Mouse (Mus musculus): ENCODE results near the gene Cyp2c55. TPM values are rescaled to one million over a fixed set of nuclear protein-coding genes. Genes with fewer than 3 reads are reported as not detected.

Cyp2c55 gene
- not detected in 2 replicates for polyA plus RNA-seq (2016; fragmentation: Nextera tagmentation; extraction: Ambion mirVana)

GRCm38 (mm10) chr19:39006715-39007114, at the start of gene Cyp2c55:
Cyp2c55 (plus strand) TSS chr19:39007019.
- no peak within 1 kb of the TSS for H3K9ac ChIP-seq (replicated peaks)
- H3K36me3 ChIP-seq: no peaks in the 10 kb centered on the region
- no peaks in the 10 kb centered on the region for H3K9me3 ChIP-seq
- no peak within 1 kb of the TSS for H3K4me2 ChIP-seq
- no peak for ATAC-seq (ENCODE audit: insufficient number of reproducible peaks, insufficient read depth, low FRiP score, low TSS enrichment, low read depth)
- no peaks in the 10 kb centered on the region for H3K4me1 ChIP-seq (replicated peaks)
- H3K27me3 ChIP-seq: no peaks in the 10 kb centered on the region
- H3K27ac ChIP-seq: no peak within 1 kb of the TSS
- H3K4me3 ChIP-seq (replicated peaks): no peak within 1 kb of the TSS

GRCm38 (mm10) chr19:38970741-38971140, 36.1 kb upstream of the Cyp2c55 start:
- Histone ChIP-seq H3K4me3 (replicated peaks) (no peak overlapping the region), H3K4me1 (replicated peaks) (no peaks in the 10 kb centered on the region), H3K9ac (replicated peaks) (no peak overlapping the region), H3K9me3 (no peaks in the 10 kb centered on the region), H3K27me3 (no peaks in the 10 kb centered on the region), H3K27ac (no peak overlapping the region), H3K36me3 (peaks cover 53% of the 10 kb centered on the region), H3K4me2 (no peak overlapping the region)
- no peak for ATAC-seq (ENCODE audit: insufficient number of reproducible peaks, insufficient read depth, low FRiP score, low TSS enrichment, low read depth)
- WGBS: 91% methylated on average over 6 of the region's 6 CpGs

- Histone ChIP-seq H3K4me3 (replicated peaks) (no peak overlapping the region), H3K36me3 (peaks cover 39% of the 10 kb centered on the region), H3K9ac (replicated peaks) (no peak overlapping the region), H3K27me3 (no peaks in the 10 kb centered on the region), H3K4me2 (no peak overlapping the region), H3K4me1 (replicated peaks) (no peaks in the 10 kb centered on the region), H3K9me3 (no peaks in the 10 kb centered on the region), H3K27ac (no peak overlapping the region)
- WGBS: 71% methylated on average over 5 of the region's 5 CpGs
- no peak for ATAC-seq (ENCODE audit: insufficient number of reproducible peaks, insufficient read depth, low FRiP score, low TSS enrichment, low read depth)
Observed at GRCm38 (mm10) chr19:38972581-38972980, 34.2 kb upstream of the Cyp2c55 start.

GRCm38 (mm10) chr19:38973666-38974065, 33.2 kb upstream of the Cyp2c55 start:
- no peaks in the 10 kb centered on the region for H3K9me3 ChIP-seq
- H3K4me2 ChIP-seq: no peak overlapping the region
- H3K9ac ChIP-seq (replicated peaks): no peak overlapping the region
- ATAC-seq (ENCODE audit: insufficient number of reproducible peaks, insufficient read depth, low FRiP score, low TSS enrichment, low read depth): no peak
- no peak overlapping the region for H3K4me3 ChIP-seq (replicated peaks)
- 74% methylated on average over 7 of the region's 7 CpGs for WGBS
- H3K36me3 ChIP-seq: peaks cover 35% of the 10 kb centered on the region
- no peaks in the 10 kb centered on the region for H3K27me3 ChIP-seq
- H3K4me1 ChIP-seq (replicated peaks): no peaks in the 10 kb centered on the region
- H3K27ac ChIP-seq: no peak overlapping the region

- Histone ChIP-seq H3K4me1 (replicated peaks) (no peaks in the 10 kb centered on the region), H3K4me2 (no peak overlapping the region), H3K36me3 (peaks cover 16% of the 10 kb centered on the region), H3K27ac (no peak overlapping the region), H3K4me3 (replicated peaks) (no peak overlapping the region), H3K27me3 (no peaks in the 10 kb centered on the region), H3K9ac (replicated peaks) (no peak overlapping the region), H3K9me3 (no peaks in the 10 kb centered on the region)
- ATAC-seq (ENCODE audit: insufficient number of reproducible peaks, insufficient read depth, low FRiP score, low TSS enrichment, low read depth): no peak
Observed at GRCm38 (mm10) chr19:38976269-38976668, 30.6 kb upstream of the Cyp2c55 start.

GRCm38 (mm10) chr19:38981966-38982365, 24.9 kb upstream of the Cyp2c55 start:
- Histone ChIP-seq H3K27me3 (no peaks in the 10 kb centered on the region), H3K9ac (replicated peaks) (no peak overlapping the region), H3K4me1 (replicated peaks) (no peaks in the 10 kb centered on the region), H3K27ac (no peak overlapping the region), H3K4me2 (no peak overlapping the region), H3K4me3 (replicated peaks) (no peak overlapping the region), H3K36me3 (no peaks in the 10 kb centered on the region), H3K9me3 (no peaks in the 10 kb centered on the region)
- no peak for ATAC-seq (ENCODE audit: insufficient number of reproducible peaks, insufficient read depth, low FRiP score, low TSS enrichment, low read depth)
- WGBS: 0% methylated on average over 1 of the region's 1 CpGs

GRCm38 (mm10) chr19:38998248-38998647, 8.6 kb upstream of the Cyp2c55 start:
- no peak overlapping the region for H3K9ac ChIP-seq (replicated peaks)
- no peak overlapping the region for H3K4me3 ChIP-seq (replicated peaks)
- 84% methylated on average over 4 of the region's 4 CpGs for WGBS
- no peak for ATAC-seq (ENCODE audit: insufficient number of reproducible peaks, insufficient read depth, low FRiP score, low TSS enrichment, low read depth)
- no peak overlapping the region for H3K27ac ChIP-seq
- H3K4me1 ChIP-seq (replicated peaks): no peaks in the 10 kb centered on the region
- peaks cover 6% of the 10 kb centered on the region; the same call in 1 of the 2 replicates for H3K9me3 ChIP-seq
- H3K36me3 ChIP-seq: no peaks in the 10 kb centered on the region
- no peaks in the 10 kb centered on the region for H3K27me3 ChIP-seq
- H3K4me2 ChIP-seq: no peak overlapping the region

GRCm38 (mm10) chr19:38998676-38999075, 8.1 kb upstream of the Cyp2c55 start:
- Histone ChIP-seq H3K4me1 (replicated peaks) (no peaks in the 10 kb centered on the region), H3K4me2 (no peak overlapping the region), H3K27me3 (no peaks in the 10 kb centered on the region), H3K36me3 (no peaks in the 10 kb centered on the region), H3K9ac (replicated peaks) (no peak overlapping the region), H3K27ac (no peak overlapping the region), H3K9me3 (peaks cover 1% of the 10 kb centered on the region; the same call in 1 of the 2 replicates), H3K4me3 (replicated peaks) (no peak overlapping the region)
- no peak for ATAC-seq (ENCODE audit: insufficient number of reproducible peaks, insufficient read depth, low FRiP score, low TSS enrichment, low read depth)
- 77% methylated on average over 1 of the region's 1 CpGs for WGBS

- no peaks in the 10 kb centered on the region for H3K4me1 ChIP-seq (replicated peaks)
- 87% methylated on average over 1 of the region's 1 CpGs for WGBS
- no peak overlapping the region for H3K9ac ChIP-seq (replicated peaks)
- ATAC-seq (ENCODE audit: insufficient number of reproducible peaks, insufficient read depth, low FRiP score, low TSS enrichment, low read depth): no peak
- no peak overlapping the region for H3K4me3 ChIP-seq (replicated peaks)
- H3K27ac ChIP-seq: no peak overlapping the region
- H3K27me3 ChIP-seq: no peaks in the 10 kb centered on the region
- no peak overlapping the region for H3K4me2 ChIP-seq
- H3K9me3 ChIP-seq: no peaks in the 10 kb centered on the region
- H3K36me3 ChIP-seq: no peaks in the 10 kb centered on the region
Observed at GRCm38 (mm10) chr19:39005132-39005531, 1.7 kb upstream of the Cyp2c55 start.

GRCm38 (mm10) chr19:39057928-39058327, 51.1 kb downstream of the Cyp2c55 start:
- Histone ChIP-seq H3K4me1 (replicated peaks) (no peaks in the 10 kb centered on the region), H3K9ac (replicated peaks) (no peak overlapping the region), H3K27ac (no peak overlapping the region), H3K4me3 (replicated peaks) (no peak overlapping the region), H3K9me3 (no peaks in the 10 kb centered on the region), H3K27me3 (no peaks in the 10 kb centered on the region), H3K4me2 (no peak overlapping the region), H3K36me3 (no peaks in the 10 kb centered on the region)
- ATAC-seq (ENCODE audit: insufficient number of reproducible peaks, insufficient read depth, low FRiP score, low TSS enrichment, low read depth): no peak
- WGBS: 92% methylated on average over 1 of the region's 1 CpGs

GRCm38 (mm10) chr19:39060719-39061118, 53.9 kb downstream of the Cyp2c55 start, which contains the start of gene Cyp2c65:
Cyp2c65 (plus strand) TSS chr19:39061015.
- no peak for ATAC-seq (ENCODE audit: insufficient number of reproducible peaks, insufficient read depth, low FRiP score, low TSS enrichment, low read depth)
- Histone ChIP-seq H3K9ac (replicated peaks) (no peak within 1 kb of the TSS), H3K27ac (no peak within 1 kb of the TSS), H3K4me2 (no peak within 1 kb of the TSS), H3K9me3 (no peaks in the 10 kb centered on the region), H3K4me3 (replicated peaks) (no peak within 1 kb of the TSS), H3K36me3 (no peaks in the 10 kb centered on the region), H3K4me1 (replicated peaks) (no peaks in the 10 kb centered on the region), H3K27me3 (no peaks in the 10 kb centered on the region)
- 72% methylated on average over 2 of the region's 2 CpGs for WGBS
